Mouse (Mus musculus) thymus, postnatal 4 days (tissue): ENCODE data around the gene Ebf4.

Experiments
- DNase-seq: peaks from one replicate; pipeline ENCODE4 v3.0.0; 2021

Gene Ebf4

DNA sequence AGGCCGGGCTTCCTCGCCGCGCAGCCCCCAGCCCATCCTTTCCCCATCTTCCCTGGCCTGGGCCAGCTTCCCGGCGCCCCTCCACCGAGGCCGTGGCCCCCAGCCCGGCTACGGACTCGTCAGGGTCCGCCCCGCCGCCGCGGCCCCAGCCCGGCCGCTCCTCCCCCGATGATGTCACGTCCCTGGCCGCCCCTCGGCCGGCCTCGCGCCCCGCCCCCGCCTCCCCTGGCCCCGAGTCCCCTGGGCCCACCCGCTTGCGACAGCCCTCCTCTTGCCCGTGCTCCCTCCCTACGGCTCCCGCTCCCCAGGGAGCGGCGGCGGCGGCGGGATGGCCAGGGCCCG is at the start of gene Ebf4:
Gene Ebf4 (plus strand): TSS at position 234 of the 342 bp plus-strand sequence.
- DNase-seq, result peak; percentile 23

GRCm38 (mm10) chr2:130246912-130247311 is 48.1 kb upstream of the Ebf4 start:
- DNase-seq, result peak; percentile 21

GRCm38 (mm10) chr2:130248226-130248625 is 46.7 kb upstream of the Ebf4 start:
- no peak for DNase-seq

DNA sequence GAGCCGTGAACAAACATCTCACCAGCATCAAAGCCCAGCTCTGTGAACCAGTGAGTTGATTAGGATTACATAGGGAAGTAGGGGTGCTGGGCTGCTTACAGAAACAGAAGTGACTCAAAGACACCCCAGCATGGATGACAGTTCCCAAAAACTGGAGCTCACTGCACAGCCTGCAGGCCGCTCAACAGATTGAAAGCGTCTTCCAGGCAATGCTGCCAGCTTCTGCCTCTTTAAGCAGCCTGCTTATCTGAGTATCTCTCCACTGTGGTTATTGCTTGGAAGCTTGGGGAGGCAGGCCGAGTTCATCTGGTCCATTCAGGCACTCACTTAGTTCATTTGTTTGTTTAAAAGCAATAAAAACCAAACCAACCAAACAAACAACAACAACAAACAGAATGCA is 38.2 kb upstream of the Ebf4 start:
- DNase-seq, result no peak

GRCm38 (mm10) chr2:130260822-130261221 is 34.1 kb upstream of the Ebf4 start:
- no peak for DNase-seq

- no peak for DNase-seq
Observed at GRCm38 (mm10) chr2:130261914-130262313, 33.1 kb upstream of the Ebf4 start.

DNA sequence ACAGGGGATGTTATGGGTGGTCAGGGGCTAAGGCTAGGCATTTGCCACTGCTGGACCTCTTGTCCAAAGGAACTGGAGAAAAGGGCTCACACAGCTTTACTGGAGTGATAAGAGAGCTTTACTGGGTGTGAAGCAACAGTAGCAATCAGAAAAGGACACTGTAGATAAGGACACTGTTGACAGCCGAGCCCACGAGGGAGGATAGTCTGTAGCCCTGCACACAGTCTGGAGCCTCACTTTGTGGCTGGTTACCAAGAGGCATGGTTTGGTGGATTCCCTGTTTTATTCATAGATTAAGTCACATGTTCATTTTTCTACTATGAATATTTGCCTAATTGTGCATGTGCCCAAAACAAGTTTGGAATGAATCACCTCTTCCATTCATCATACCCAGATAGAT is 32.6 kb upstream of the Ebf4 start:
- no peak for DNase-seq

DNA sequence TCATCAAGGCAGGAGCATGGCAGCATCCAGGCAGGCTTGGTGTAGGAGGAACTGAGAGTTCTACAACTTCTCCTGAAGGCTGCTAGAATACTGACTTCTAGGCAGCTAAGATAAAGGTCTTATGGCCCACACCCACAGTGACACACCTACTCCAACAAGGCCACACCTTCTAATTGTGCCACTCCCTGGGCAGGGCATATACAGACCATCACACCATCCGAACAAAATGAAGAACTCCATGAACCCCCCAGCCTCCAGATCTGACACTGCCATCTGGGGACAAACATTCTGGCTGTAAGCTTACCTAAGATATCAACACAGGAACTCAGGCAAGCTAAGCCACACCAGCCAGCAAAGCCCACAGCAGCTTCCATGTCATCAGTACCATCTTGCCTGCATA is 29.4 kb upstream of the Ebf4 start:
- DNase-seq, result no peak

GRCm38 (mm10) chr2:130268074-130268473 is 26.9 kb upstream of the Ebf4 start:
- no peak for DNase-seq

GRCm38 (mm10) chr2:130273732-130274131 is 21.2 kb upstream of the Ebf4 start:
- DNase-seq, result no peak

- DNase-seq, result peak; percentile 98
Observed at GRCm38 (mm10) chr2:130274149-130274861, 20.7 kb upstream of the Ebf4 start, which contains the start of gene Nop56. Gene Nop56, plus strand, starts transcription at chr2:130274430.

DNA sequence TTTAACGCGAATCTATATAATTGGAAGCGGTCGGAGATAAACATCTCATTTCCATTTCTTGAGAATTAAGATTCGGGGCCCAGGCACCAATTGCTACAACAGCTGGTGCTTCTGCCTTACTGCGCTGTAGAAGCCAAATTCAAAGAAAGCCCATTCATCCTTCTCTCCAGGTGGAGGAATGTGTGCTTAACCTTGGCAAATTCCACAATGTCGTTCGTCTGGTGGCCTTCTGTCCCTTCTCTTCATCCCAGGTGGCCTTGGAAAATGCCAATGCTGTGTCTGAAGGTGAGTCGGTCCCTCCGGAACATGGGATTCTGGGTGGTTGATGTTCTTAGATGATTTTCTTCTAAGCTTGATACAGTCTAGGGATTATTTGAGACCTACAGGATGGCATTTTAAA is 20.1 kb upstream of the Ebf4 start:
- no peak for DNase-seq

DNA sequence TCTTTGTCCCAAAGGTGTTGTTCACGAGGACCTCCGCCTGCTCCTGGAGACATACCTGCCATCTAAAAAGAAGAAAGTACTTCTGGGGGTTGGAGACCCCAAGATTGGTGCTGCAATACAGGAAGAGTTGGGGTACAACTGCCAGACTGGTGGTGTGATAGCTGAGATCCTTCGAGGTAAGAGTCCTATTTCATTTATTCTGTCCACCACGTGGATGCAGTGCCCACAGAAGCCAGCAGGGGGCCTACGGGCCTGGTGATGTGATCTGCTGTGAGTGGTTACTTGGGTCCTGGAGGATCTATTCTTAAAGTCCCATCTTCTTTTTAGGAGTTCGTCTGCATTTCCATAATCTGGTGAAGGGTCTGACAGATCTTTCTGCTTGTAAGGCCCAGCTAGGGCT is 19.3 kb upstream of the Ebf4 start:
- DNase-seq, result peak; percentile 86

- DNase-seq, result no peak
Observed at GRCm38 (mm10) chr2:130279600-130280091, 15.3 kb upstream of the Ebf4 start.

DNA sequence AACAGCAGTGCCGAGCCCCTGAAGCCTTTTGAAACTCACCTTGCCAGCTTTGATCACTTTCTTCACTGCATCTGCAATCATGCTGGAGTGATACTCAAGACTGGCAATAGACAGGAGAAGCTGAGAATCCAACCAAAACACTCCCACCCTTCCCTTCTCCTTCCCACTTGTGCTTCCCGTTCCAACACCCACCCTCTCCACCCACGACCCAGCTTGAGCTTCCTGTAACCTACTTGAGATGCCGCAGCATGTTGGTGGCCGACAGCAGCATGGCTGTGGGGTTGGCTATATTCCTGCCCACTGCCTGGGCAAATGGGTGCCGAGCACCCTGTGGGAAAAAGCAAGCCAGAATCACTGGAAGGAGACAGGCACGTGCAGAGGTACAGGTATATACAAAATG is 14.7 kb upstream of the Ebf4 start:
- DNase-seq, result no peak

DNA sequence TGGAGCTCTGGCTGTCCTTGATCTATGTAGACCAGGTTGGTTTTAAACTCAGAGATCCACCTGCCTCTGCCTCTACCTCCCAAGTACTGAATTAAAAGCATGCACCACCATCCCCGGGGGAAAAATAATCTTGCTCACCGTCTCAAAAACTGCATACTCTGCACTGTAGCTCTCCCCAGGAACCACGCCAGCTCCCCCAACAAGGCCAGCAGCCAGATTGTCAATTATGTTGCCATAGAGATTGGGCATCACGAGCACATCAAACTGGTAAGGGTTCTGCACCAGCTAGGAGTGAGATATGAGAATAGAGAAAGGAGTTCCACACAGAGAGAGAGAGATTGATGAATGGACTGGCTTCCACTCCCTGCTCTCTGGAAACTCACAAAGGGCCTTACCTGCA is 14.2 kb upstream of the Ebf4 start:
- no peak for DNase-seq

DNA sequence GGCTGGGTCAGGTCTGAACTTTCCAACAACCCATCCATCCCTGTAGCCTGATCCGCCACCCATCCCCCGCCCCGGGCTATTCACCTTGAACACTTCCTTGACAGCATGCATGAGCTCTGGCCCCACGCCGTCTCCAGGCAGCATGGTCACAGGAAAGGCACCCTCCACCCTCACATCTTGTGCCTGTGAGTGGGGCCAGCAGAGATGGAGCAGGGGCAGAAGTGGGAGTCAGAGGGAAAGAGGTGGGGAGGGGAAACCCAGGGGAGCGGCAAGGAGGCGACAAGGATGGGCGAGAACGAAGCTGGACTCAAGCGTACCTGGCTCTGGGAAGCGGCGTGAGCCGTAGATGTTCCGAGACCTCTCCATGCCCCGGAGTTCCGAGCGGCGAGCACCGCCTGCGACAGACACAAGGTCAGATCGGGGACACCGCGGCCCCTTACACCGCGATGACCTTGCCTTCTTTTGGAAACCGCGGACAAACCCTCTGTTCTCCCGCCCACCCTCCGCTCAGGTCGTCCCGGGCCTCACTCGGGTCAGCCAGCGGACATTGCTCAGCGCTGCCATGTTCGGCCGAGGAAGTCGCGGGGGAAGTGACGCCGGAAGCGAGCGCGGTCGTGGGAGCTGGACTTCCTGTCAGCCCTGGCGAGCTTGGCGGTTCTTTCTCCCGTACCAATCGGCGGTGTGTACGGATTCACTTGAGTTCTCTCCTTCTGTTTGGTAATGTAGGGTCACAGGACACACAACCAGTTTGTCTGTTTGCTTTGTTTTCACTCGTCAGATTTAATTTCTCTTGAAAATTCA is 10.9 kb upstream of the Ebf4 start, which contains the start of gene Idh3b:
Gene Idh3b (minus strand): TSS at position 694 of the 801 bp plus-strand sequence.
- DNase-seq, result peak; percentile 84

DNA sequence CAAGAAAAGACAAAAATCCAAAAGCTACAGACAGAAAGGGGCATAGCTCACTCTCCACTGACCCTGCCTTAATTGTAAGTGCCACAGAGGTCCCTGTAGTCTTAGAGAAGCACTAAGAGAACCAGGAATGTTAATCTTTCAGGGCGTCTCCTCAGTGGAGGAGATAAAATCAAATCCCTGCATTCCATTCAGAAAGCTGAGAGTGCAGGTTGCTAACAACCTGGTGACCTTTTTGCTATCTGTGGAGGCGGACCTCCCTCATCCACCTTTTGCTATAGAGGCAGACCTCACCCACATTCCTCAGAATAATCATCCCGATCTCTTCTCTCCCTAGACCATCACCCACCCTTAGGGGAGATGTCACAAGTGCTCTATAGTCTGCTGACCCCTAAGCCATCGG is 5.9 kb upstream of the Ebf4 start:
- DNase-seq, result no peak

GRCm38 (mm10) chr2:130291434-130291833 is 3.5 kb upstream of the Ebf4 start:
- peak; percentile 70 for DNase-seq

DNA sequence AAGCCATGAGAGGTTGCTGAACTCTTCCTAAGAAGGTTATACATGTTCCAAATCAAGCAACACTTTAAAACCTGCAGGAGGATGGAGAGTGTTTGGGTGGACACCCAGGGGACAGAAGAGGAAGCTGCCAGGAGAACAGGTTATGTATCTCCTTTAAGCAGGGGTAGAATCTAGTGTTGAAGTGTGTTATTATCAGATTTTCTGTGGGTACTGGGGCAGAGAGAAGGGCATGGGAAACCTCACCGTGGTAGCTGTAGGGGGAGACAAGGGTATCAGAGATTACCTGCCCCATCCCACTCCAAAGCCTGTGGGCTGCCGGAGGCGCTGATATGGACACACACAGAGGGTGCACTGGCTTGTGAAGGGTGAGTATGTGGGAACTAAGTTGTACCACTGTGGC is 2.0 kb upstream of the Ebf4 start:
- DNase-seq, result no peak

GRCm38 (mm10) chr2:130293486-130293885 is 1.5 kb upstream of the Ebf4 start:
- no peak for DNase-seq

DNA sequence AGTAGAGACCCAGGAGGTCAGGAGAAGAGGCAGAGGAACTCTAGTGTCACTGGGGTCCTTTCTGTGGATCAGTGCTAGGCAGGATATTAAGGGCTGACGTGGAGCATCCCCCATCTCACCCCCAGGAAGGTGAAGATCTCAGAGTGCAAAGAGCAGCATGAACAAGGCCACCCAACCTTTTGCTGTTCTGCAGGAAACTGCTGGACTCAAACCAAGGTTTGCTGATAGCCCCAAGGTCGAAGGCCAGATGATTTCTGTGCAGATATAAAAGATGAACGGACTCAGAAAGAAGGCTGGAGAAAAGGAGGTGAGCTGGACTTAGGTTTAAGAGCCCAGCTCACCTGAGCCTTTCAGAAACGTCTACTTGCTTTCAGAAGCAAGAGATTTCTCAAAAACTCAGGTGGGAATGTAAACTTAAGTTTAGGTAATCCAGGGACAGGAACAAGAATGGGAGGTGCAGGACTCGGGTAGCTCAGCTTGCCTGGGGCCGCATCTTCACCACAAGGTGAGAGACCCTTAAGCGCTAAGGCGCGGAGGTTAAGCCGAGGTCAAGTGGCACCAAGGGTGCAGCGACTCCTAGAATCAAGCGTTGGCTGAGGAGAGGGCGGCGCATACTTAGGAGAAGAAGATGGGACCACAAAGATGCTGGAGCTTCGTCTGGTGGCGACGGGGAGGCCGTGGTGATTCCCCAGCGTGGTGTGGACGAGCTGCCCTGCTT is 592 bp upstream of the Ebf4 start:
- DNase-seq, result peak; percentile 18

- peak; percentile 60 for DNase-seq
Observed at GRCm38 (mm10) chr2:130295331-130296133, 563 bp downstream of the Ebf4 start.
